9 mouse cellular contexts compared by ENCODE assay signal in genomic region chr6:91186161-91186931, GRCm38 (mm10). TPM values are rescaled to one million over a fixed set of nuclear protein-coding genes. Genes with fewer than 3 reads are reported as not detected.
A peak's percentile ranks its signal among the peaks of the same experiment; 100 is the strongest.
DNase-seq lines count a peak whose midpoint lies in the region; ATAC-seq and TF ChIP-seq lines count a peak whose summit lies in the region.
"Had no signal": no experiment of that assay in that cellular context is flagged by ENCODE, and none has a peak within 500 bp of the region (broad histone marks: within the 10 kb centered on the region; RNA-seq: fewer than 3 reads in every experiment).

No protein-coding gene starts in this region.

- no peak overlapping the region for H3K4me3 ChIP-seq in cerebellum, adult 2 months (replicated peaks; ENCODE audit: insufficient read depth, low read depth, low read length)

- H3K27me3 ChIP-seq in cerebellum, adult 2 months (ENCODE audit: control insufficient read depth, insufficient read depth, low read length), result no peaks in the 10 kb centered on the region

- no peak overlapping the region for H3K27ac ChIP-seq in cerebellum, adult 2 months (ENCODE audit: insufficient read depth, low read length)

- no peak for TF ChIP-seq POLR2A in cerebellum, adult 2 months (IDR thresholded peaks at IDR 0.05; ENCODE audit: borderline replicate concordance, insufficient read depth, low read length)

- WGBS in cerebellum, adult 2 months, result 76% methylated on average over 4 of the region's 4 CpGs

- TF ChIP-seq CTCF in cerebellum, adult 2 months (IDR thresholded peaks at IDR 0.05; ENCODE audit: borderline replicate concordance, insufficient read depth, low read depth, low read length), result peak; percentile 72

- no peak for ATAC-seq in cerebellum, adult (ENCODE audit: insufficient number of reproducible peaks, low FRiP score, low TSS enrichment)

- peaks cover 22% of the 10 kb centered on the region for H3K4me1 ChIP-seq in cerebellum, adult 2 months (ENCODE audit: control insufficient read depth, insufficient read depth, low read length)

- no peak for DNase-seq in cerebellum, adult 2 months
- DNase-seq in 416B (ENCODE audit: low read depth), result peak; percentile 22
- peak; percentile 22 for DNase-seq in c-Kit-positive CD71-negative TER-119-negative erythroid progenitor cells, embryonic 14.5 days (ENCODE audit: low read depth)
- peak; percentile 31 for DNase-seq in lung, postnatal 14 days
- DNase-seq in gastrocnemius, postnatal 4 days (ENCODE audit: low spot score in 2 of 2), result no peak
- DNase-seq in left cerebral cortex, postnatal 14 days (ENCODE audit: low spot score in 2 of 2), result no peak
- DNase-seq in urinary bladder, adult 18-20 months (ENCODE audit: low spot score in 2 of 2), result no peak
- DNase-seq: right cerebral cortex, postnatal 14 days had no signal

- intact Hi-C loops in left cerebral cortex, postnatal 14 days (cut with DNase I), result no loop called here

RNA-seq across cellular contexts. Expression of gene Fbln2, which starts 25.9 kb away (rescaled TPM):
- polyA plus RNA-seq in cerebellum, adult 2 months (2012; rRNA removed), result 3.3 and 4.0 TPM in 2 replicates
- total RNA-seq in gastrocnemius, postnatal 4 days (2021), result 100 to 1,000 TPM; 115 to 127 TPM
- total RNA-seq in left cerebral cortex, postnatal 14 days (2021), result 1 to 10 TPM; 9.6 to 9.9 TPM

RNA-seq across cellular contexts. Expression of gene Hdac11, which starts 29.9 kb away (rescaled TPM):
- polyA plus RNA-seq in cerebellum, adult 2 months (2012; rRNA removed), result 183 and 188 TPM in 2 replicates
- total RNA-seq in gastrocnemius, postnatal 4 days (2021), result 10 to 100 TPM; 25.0 to 25.1 TPM
- total RNA-seq in left cerebral cortex, postnatal 14 days (2021), result 100 to 1,000 TPM; 130 to 142 TPM

Comparison
In these comparisons a context has a peak if more than half of its experiments do, and no peak if none do; other contexts are left out.
1. DNase-seq: peak in 416B (single experiment), c-Kit-positive CD71-negative TER-119-negative erythroid progenitor cells, embryonic 14.5 days (single experiment) and lung, postnatal 14 days (single experiment); none in cerebellum, adult 2 months (0 of 2), gastrocnemius, postnatal 4 days (0 of 2), left cerebral cortex, postnatal 14 days (0 of 2) and urinary bladder, adult 18-20 months (0 of 2).
2. RNA of gene Fbln2, which starts 25.9 kb away (total RNA-seq): 115 to 127 TPM in gastrocnemius, postnatal 4 days; 9.6 to 9.9 TPM in left cerebral cortex, postnatal 14 days; every median in the first group is over 10 times any median in the second.
3. RNA of gene Hdac11, which starts 29.9 kb away (total RNA-seq): 130 to 142 TPM in left cerebral cortex, postnatal 14 days; 25.0 to 25.1 TPM in gastrocnemius, postnatal 4 days; every median in the first group is over 4 times any median in the second.